Mouse (Mus musculus) hindbrain, embryonic 15.5 days (tissue): ENCODE data around the gene Cpeb2. TPM values are rescaled to one million over a fixed set of nuclear protein-coding genes. Genes with fewer than 3 reads are reported as not detected.

Experiments used
- ATAC-seq: fragments of 200-750 bp; cut with Nextera tagmentation; 2 replicates; pipeline ENCODE4 v1.8.0; 2017; ENCODE audit warnings: low read depth, moderate number of reproducible peaks, moderate TSS enrichment; ENCODE audit not compliant: low FRiP score
- H3K27ac ChIP-seq: fragments of 300-500 bp; sonication (generic); replicated peaks from 2 replicates; pipeline ENCODE4 v1.5.1; 2015; ENCODE audit warnings: mild to moderate bottlenecking, inconsistent platforms
- H3K27me3 ChIP-seq: fragments of 300-500 bp; sonication (generic); 2 replicates; pipeline ENCODE4 v1.6.1; 2015; ENCODE audit warnings: control low read depth, inconsistent platforms
- H3K36me3 ChIP-seq: fragments of 300-500 bp; sonication (generic); 2 replicates; pipeline ENCODE4 v1.6.1; 2015; ENCODE audit warnings: control low read depth, inconsistent platforms
- H3K4me1 ChIP-seq: fragments of 300-500 bp; sonication (generic); replicated peaks from 2 replicates; pipeline ENCODE4 v1.6.1; 2015; ENCODE audit warnings: control low read depth, inconsistent platforms
- H3K4me2 ChIP-seq: fragments of 300-500 bp; sonication (generic); 2 replicates; pipeline ENCODE4 v1.6.1; 2015; ENCODE audit warnings: moderate library complexity, mild to moderate bottlenecking, inconsistent platforms
- H3K4me3 ChIP-seq: fragments of 300-500 bp; sonication (generic); 2 replicates; pipeline ENCODE4 v1.5.1; 2015; ENCODE audit warnings: mild to moderate bottlenecking, inconsistent platforms
- H3K9ac ChIP-seq: fragments of 300-500 bp; sonication (generic); 2 replicates; pipeline ENCODE4 v1.6.1; 2015; ENCODE audit warnings: inconsistent platforms
- H3K9me3 ChIP-seq: fragments of 300-500 bp; sonication (generic); 2 replicates; pipeline ENCODE4 v1.6.1; 2016; ENCODE audit warnings: control low read depth, inconsistent platforms
- WGBS: fragments of 180-500 bp; shearing (Covaris S2); methylation state at CpG from one replicate; pipeline ENCODE4 v1.1.7; 2015; 5-methylcytosine and 5-hydroxymethylcytosine counted together
- polyA plus RNA-seq: library from polyadenylated mRNA; unstranded; fragments of >200 nt; fragmentation: Nextera tagmentation; extraction: Ambion mirVana; gene quantifications from 2 replicates; pipeline ENCODE4 v1.2.1, GENCODE M21; 2015

The Cpeb2 gene
- polyA plus RNA-seq, 1 experiment from 2014 or later, result 15.8 TPM

DNA sequence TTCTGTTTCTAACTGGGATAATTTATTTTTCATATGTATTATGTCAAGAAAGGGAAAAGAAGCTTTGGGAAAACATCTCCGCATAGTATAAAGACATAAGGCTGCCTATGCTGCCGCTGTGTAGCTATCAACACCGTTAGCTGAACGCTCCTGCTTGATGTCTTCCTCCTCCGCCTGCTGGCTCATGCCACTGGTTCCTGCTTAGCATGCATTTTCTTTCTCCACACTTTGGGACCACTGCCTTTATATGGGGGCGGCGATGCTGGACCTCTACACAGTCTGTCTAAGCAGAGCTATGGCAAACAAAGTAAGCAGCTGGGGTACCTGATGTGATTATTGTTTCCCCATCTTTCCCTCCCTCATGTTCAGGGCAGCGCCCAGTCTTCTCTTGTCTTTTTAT, 13.3 kb downstream of the Cpeb2 start:
- Histone ChIP-seq H3K9ac (no peak overlapping the region), H3K27me3 (no peaks in the 10 kb centered on the region)

DNA sequence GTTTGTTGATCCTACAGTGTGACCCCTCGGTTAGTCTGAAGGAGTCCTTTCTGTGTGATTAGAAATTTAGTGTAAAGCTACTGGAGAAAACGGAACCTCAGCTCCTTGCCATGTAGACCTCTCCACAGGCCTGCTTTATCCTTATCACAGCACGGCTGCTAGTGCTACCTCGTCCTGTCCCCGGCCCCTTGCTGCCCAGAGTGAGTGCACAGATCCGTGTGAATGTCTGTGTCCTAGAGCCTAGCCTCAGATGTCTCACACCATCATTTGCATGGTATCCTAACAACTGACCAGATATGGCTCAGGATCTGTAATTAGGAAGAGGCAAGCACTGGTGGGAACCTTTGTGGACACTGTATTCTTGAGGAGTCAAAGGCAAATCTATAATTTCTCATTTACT, 14.0 kb downstream of the Cpeb2 start:
- no peak for ATAC-seq
- no peak overlapping the region for H3K4me3 ChIP-seq
- peaks cover 18% of the 10 kb centered on the region for H3K36me3 ChIP-seq
- H3K27ac ChIP-seq, result no peak overlapping the region
- no peak overlapping the region for H3K9ac ChIP-seq
- H3K4me2 ChIP-seq, result no peak overlapping the region
- peaks cover 31% of the 10 kb centered on the region for H3K4me1 ChIP-seq
- H3K27me3 ChIP-seq, result no peaks in the 10 kb centered on the region
- H3K9me3 ChIP-seq, result no peaks in the 10 kb centered on the region
- 82% methylated on average over 6 of the region's 6 CpGs for WGBS

More for the DNA sequence above, 13.3 kb downstream of the Cpeb2 start:
- H3K36me3 ChIP-seq, result peaks cover 18% of the 10 kb centered on the region
- H3K27ac ChIP-seq, result no peak overlapping the region
- H3K4me2 ChIP-seq, result no peak overlapping the region
- WGBS, result 77% methylated on average over 8 of the region's 8 CpGs
- no peak overlapping the region for H3K4me3 ChIP-seq
- no peak for ATAC-seq
- no peaks in the 10 kb centered on the region for H3K9me3 ChIP-seq
- H3K4me1 ChIP-seq, result peaks cover 34% of the 10 kb centered on the region

- H3K27me3 ChIP-seq, result no peaks in the 10 kb centered on the region
- peaks cover 24% of the 10 kb centered on the region for H3K4me1 ChIP-seq
- H3K9ac ChIP-seq, result no peak overlapping the region
- H3K9me3 ChIP-seq, result no peaks in the 10 kb centered on the region
- H3K27ac ChIP-seq, result no peak overlapping the region
- H3K36me3 ChIP-seq, result peaks cover 26% of the 10 kb centered on the region
- H3K4me3 ChIP-seq, result no peak overlapping the region
- H3K4me2 ChIP-seq, result no peak overlapping the region
- no peak for ATAC-seq
- 52% methylated on average over 3 of the region's 3 CpGs for WGBS
Measured at GRCm38 (mm10) chr5:43248001-43248430, 15.0 kb downstream of the Cpeb2 start.

- Histone ChIP-seq H3K4me2 (no peak overlapping the region), H3K27ac (no peak overlapping the region), H3K4me3 (no peak overlapping the region), H3K4me1 (0 out of 2 replicates have a peak, but pooled peaks cover 3% of the 10 kb centered on the region), H3K27me3 (no peaks in the 10 kb centered on the region), H3K9me3 (no peaks in the 10 kb centered on the region), H3K9ac (no peak overlapping the region), H3K36me3 (peaks cover 18% of the 10 kb centered on the region)
- no peak for ATAC-seq
- WGBS, result 90% methylated on average over 2 of the region's 2 CpGs
Measured at GRCm38 (mm10) chr5:43257490-43257889, 24.5 kb downstream of the Cpeb2 start.

DNA sequence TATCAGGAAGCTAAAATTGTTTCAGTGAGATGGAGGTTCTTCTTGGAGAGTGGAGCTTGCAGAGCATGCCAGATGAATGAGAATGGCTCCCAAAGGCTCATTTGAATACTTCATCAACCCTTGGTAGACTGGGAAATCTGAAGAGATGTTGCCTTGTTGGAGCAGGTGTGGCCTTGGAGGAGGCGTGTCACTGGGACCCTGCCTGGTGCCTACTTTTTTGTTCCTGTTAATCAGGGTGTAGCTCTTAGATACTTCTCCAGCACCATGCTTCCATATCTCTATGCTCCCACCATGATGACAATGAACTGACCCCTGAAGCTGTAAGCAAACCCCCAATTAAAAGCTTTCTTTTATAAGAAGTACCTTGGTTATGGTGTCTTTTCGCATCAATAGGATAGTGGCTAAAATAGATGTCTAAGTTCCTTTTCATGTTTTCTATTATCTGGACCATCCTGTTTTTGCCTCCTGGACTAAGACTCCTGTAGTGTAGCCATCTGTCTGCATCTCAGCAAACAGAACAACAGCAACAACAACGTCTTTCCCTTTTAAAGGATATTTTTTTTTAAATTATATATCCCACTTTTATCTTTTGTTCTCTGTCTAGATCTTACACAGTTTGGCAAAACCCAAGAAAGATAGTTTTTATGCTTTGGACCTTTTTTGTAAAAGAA, 25.6 kb downstream of the Cpeb2 start:
- Histone ChIP-seq H3K4me3 (no peak overlapping the region), H3K4me1 (0 out of 2 replicates have a peak, but pooled peaks cover 3% of the 10 kb centered on the region), H3K27ac (no peak overlapping the region), H3K4me2 (no peak overlapping the region), H3K27me3 (no peaks in the 10 kb centered on the region), H3K36me3 (peaks cover 11% of the 10 kb centered on the region), H3K9me3 (no peaks in the 10 kb centered on the region), H3K9ac (no peak overlapping the region)
- no peak for ATAC-seq
- 90% methylated on average over 3 of the region's 3 CpGs for WGBS

DNA sequence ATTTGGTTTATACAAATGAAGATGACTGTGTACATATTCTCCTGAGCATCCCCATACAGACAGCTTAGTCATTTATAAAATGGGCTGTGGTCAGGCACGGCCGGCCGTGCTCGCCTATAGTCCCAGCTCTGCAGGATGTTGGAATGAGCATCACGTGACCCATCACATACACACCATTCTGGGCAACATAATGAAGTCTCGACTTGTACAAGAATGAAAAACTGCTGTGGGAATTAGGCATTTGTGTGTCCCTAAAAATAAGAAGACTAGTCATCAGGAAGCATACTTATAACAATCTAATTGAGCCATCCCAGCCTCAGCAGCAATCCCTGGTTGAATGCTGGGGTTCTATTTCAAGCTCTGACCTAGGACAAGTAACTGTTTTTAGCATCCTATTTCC, 28.8 kb downstream of the Cpeb2 start:
- Histone ChIP-seq H3K9ac (no peak overlapping the region), H3K4me1 (0 out of 2 replicates have a peak, but pooled peaks cover 3% of the 10 kb centered on the region), H3K4me2 (no peak overlapping the region), H3K9me3 (no peaks in the 10 kb centered on the region), H3K27me3 (no peaks in the 10 kb centered on the region), H3K27ac (no peak overlapping the region), H3K4me3 (no peak overlapping the region), H3K36me3 (peaks cover 15% of the 10 kb centered on the region)
- ATAC-seq, result no peak
- 59% methylated on average over 6 of the region's 6 CpGs for WGBS

- Histone ChIP-seq H3K9ac (no peak overlapping the region), H3K27ac (no peak overlapping the region), H3K27me3 (no peaks in the 10 kb centered on the region), H3K4me3 (no peak overlapping the region), H3K36me3 (peaks cover 9% of the 10 kb centered on the region), H3K9me3 (no peaks in the 10 kb centered on the region), H3K4me1 (no peaks in the 10 kb centered on the region), H3K4me2 (no peak overlapping the region)
- WGBS, result 83% methylated on average over 4 of the region's 4 CpGs
- no peak for ATAC-seq
Measured at GRCm38 (mm10) chr5:43263951-43264350, 31.0 kb downstream of the Cpeb2 start.

DNA sequence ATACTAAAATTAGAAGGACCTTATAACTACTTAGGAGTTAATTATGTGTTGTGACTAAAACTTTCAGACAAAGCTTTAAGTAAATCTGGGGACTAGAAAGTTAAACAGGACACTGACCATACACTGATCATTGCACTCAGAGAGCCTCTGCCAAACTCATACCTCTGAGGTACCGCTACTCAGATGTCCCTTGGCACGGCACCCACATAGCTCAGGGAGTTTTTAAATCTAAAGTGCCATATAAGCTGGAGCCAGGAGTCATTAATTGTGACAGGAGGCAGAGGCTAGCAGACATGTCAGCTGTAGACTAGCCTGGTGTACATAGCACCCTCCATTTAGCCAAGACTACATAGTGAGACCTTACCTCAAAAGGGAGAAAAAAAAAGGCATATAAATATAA, 31.7 kb downstream of the Cpeb2 start:
- Histone ChIP-seq H3K27me3 (no peaks in the 10 kb centered on the region), H3K9me3 (no peaks in the 10 kb centered on the region), H3K4me1 (no peaks in the 10 kb centered on the region), H3K27ac (no peak overlapping the region), H3K9ac (no peak overlapping the region), H3K4me3 (no peak overlapping the region), H3K4me2 (no peak overlapping the region), H3K36me3 (peaks cover 14% of the 10 kb centered on the region)
- ATAC-seq, result no peak
- WGBS, result 91% methylated on average over 2 of the region's 2 CpGs

GRCm38 (mm10) chr5:43277982-43278381, 45.0 kb downstream of the Cpeb2 start:
- 96% methylated on average over 1 of the region's 1 CpGs for WGBS
- no peaks in the 10 kb centered on the region for H3K9me3 ChIP-seq
- no peak overlapping the region for H3K4me3 ChIP-seq
- no peaks in the 10 kb centered on the region for H3K27me3 ChIP-seq
- H3K4me1 ChIP-seq, result no peaks in the 10 kb centered on the region
- no peak overlapping the region for H3K4me2 ChIP-seq
- no peak overlapping the region for H3K9ac ChIP-seq
- ATAC-seq, result no peak
- no peak overlapping the region for H3K27ac ChIP-seq
- H3K36me3 ChIP-seq, result peaks cover 26% of the 10 kb centered on the region

- ATAC-seq, result no peak
- peaks cover 44% of the 10 kb centered on the region for H3K36me3 ChIP-seq
- no peak overlapping the region for H3K27ac ChIP-seq
- H3K4me1 ChIP-seq, result no peaks in the 10 kb centered on the region
- H3K27me3 ChIP-seq, result no peaks in the 10 kb centered on the region
- H3K4me2 ChIP-seq, result no peak overlapping the region
- no peaks in the 10 kb centered on the region for H3K9me3 ChIP-seq
- 82% methylated on average over 3 of the region's 3 CpGs for WGBS
- no peak overlapping the region for H3K9ac ChIP-seq
- no peak overlapping the region for H3K4me3 ChIP-seq
Measured at GRCm38 (mm10) chr5:43279774-43280173, 46.8 kb downstream of the Cpeb2 start.

DNA sequence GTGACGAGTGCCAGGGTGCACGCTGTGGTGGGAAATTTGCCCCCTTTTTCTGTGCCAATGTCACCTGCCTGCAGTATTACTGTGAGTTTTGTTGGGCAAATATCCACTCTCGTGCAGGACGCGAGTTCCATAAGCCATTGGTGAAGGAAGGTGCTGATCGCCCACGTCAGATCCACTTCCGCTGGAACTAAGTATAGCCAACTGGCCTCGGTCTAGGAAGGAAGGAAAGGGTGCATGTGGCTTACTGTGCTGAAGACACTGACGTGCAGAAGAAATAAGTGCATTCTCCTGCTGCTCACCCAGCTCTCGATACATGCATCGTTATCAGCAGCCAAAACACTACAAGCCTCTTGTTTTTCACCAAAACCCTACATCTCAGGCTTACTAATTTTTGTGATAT, 52.8 kb downstream of the Cpeb2 start:
- 89% methylated on average over 12 of the region's 12 CpGs for WGBS
- Histone ChIP-seq H3K4me1 (no peaks in the 10 kb centered on the region), H3K4me3 (no peak overlapping the region), H3K9me3 (no peaks in the 10 kb centered on the region), H3K36me3 (peaks cover 56% of the 10 kb centered on the region), H3K27me3 (no peaks in the 10 kb centered on the region), H3K27ac (no peak overlapping the region), H3K4me2 (no peak overlapping the region), H3K9ac (no peak overlapping the region)
- no peak for ATAC-seq

DNA sequence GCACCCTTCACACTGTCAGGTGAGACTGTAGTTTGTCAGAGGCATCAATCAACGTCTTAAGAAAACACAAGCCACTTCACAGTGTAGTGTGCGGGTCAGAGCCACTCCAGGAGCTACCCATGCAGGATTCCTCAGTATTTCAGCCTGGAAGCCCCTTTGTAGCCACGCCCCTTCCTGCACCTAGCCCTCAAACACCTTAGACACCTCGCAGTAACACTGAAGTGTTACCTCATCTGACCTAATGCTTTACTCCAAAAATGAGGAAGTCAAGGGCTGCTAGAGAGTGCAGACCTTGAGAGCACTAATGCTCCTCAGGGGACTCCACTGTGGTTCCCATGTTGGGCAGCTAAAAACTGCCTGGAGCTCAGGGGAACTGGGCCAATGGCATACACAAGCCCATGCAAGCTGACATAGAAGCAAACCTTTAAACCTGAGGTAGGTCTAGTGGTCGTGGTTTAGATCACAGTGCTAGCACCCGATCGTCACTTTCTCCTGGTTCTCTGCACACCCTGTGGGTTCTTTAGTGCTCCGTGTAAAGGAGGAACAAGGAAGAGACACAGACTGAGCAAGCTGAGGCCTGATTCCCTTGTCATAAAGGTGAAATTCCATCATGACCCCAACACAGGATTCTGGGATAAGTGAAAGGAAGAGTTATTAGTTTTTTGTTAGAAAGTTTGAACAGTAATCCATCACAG, 56.9 kb downstream of the Cpeb2 start:
- peaks cover 21% of the 10 kb centered on the region for H3K36me3 ChIP-seq
- H3K4me3 ChIP-seq, result no peak overlapping the region
- peak; percentile 58; the same call in 1 of the 2 replicates for ATAC-seq
- 87% methylated on average over 8 of the region's 8 CpGs for WGBS
- no peak overlapping the region for H3K4me2 ChIP-seq
- H3K27me3 ChIP-seq, result no peaks in the 10 kb centered on the region
- no peaks in the 10 kb centered on the region for H3K9me3 ChIP-seq
- no peaks in the 10 kb centered on the region for H3K4me1 ChIP-seq
- no peak overlapping the region for H3K9ac ChIP-seq
- no peak overlapping the region for H3K27ac ChIP-seq
